Mouse (Mus musculus) heart, adult 2 months (tissue): ENCODE results near the gene Zdhhc15.

Experiments
- EP300 ChIP-seq: fragments of 200-500 bp; IDR thresholded peaks from 2 replicates; pipeline ENCODE4 v1.6.1; 2011; ENCODE audit warnings: low read depth, low read length, control low read depth; ENCODE audit not compliant: insufficient read depth
- POLR2A ChIP-seq: fragments of 200-500 bp; IDR thresholded peaks from 2 replicates; pipeline ENCODE4 v1.6.1; 2011; ENCODE audit warnings: mild to moderate bottlenecking, low read depth, low read length, control low read depth; ENCODE audit not compliant: insufficient read depth

DNA sequence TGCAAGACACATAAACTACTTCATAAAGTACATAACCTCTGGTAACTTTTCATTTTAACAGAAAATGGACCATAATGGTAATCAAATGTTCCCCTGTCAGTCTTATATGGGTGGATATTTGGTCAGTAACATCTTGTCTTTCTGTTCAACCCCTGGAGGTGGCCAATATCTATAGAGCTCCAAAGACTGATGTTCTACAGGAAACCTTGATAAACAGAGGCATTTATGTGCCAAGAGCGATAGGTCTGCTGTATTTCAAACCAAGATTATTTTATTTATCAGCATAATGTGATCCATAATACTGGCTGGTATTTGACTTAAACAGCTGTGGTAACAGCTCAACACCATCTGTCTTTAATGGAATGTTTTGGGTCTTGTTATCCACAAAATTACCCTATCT, 125.6 kb downstream of the Zdhhc15 start:
- no peak for TF ChIP-seq POLR2A
- no peak for TF ChIP-seq EP300
